Mouse (Mus musculus): ENCODE measurements at regions not wholly inside any gene's neighbourhood (a gene's known extent, or its start where the extent isn't known, plus 50 kb on each side); places are given as distances from the start of the nearest gene placed in this dataset.

GRCm38 (mm10) chr1:133971290-133971689 lies 50.1 kb upstream of the Prelp start:
- TF ChIP-seq CTCF (IDR thresholded peaks at IDR 0.05; ENCODE audit: borderline replicate concordance, extremely low read depth, insufficient read depth, insufficient read length), result no peak
- TF ChIP-seq POLR2A (IDR thresholded peaks at IDR 0.05; ENCODE audit: borderline replicate concordance, extremely low read depth, insufficient read depth, insufficient read length, poor library complexity, severe bottlenecking), result no peak
